Mouse (Mus musculus) cerebellum, adult 9-10 months (tissue): ENCODE measurements around the gene Krt20.

Experiments used
- DNase-seq: peaks from one replicate; pipeline ENCODE4 v3.0.0; 2022

Gene Krt20

GRCm38 (mm10) chr11:99406186-99406585, 31.8 kb downstream of the Krt20 start:
- DNase-seq, result no peak

GRCm38 (mm10) chr11:99399956-99400549, 37.9 kb downstream of the Krt20 start:
- no peak for DNase-seq

DNA sequence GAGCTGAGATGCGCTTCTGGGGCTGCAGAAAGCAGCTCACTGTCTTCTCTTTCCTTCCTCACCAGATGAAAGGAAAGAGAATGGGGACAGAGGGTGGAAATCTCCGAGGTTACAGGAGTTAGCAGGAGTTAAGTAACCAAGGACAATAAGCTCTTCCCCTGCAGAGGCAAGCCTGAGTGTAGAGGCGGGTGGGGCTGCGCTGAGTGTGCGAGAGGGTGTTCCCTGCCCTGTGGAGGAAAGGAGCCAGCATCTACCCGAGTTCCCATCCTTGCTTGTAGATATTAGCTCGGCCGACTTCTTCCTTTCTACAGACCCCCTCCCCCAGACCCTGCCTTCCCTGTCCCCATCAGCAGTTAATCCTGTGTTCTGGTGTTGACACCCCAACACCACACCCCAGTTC, 39.1 kb downstream of the Krt20 start:
- no peak for DNase-seq

GRCm38 (mm10) chr11:99398084-99398483, 39.9 kb downstream of the Krt20 start:
- no peak for DNase-seq

DNA sequence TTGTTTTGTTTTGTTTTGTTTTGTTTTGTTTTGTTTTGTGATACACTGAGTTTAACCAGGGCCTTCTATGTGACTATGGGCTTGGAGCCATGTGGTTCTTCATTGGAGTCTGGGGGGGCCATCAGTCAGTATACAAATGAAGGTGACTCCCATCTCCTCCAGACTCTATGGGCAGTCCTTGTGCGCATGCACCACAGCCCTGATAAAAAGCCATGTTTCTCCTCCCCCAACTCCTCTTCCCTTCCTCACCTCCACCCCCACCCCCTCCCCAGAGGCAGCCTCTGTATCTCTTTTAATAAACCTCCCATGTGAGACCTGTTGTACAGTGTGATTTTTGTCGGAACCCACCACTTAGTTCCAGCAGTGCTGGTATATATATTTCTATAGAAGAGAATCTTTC, 41.3 kb downstream of the Krt20 start:
- DNase-seq, result no peak

- DNase-seq, result no peak
Measured at GRCm38 (mm10) chr11:99396034-99396433, 41.9 kb downstream of the Krt20 start.

- DNase-seq, result no peak
Measured at GRCm38 (mm10) chr11:99392492-99392891, 45.5 kb downstream of the Krt20 start.

DNA sequence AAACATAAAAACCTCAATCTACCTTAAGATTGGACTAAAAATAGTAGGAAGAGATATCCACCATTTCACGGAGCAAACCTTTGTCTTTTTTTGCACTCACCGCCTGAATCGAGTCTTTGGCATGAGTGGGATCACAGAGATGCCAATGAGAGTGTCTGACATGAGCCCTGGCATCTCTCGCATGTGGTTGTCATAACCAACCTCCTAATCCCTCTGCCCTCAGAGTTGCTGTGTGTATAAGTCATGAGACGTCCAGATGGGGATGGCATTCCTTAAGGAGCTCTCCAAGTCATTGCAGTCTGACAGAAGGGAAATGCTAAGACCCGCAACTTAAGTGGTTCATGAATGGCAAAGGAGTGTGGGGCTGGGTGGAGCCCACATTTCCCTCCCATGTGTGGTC, 46.6 kb downstream of the Krt20 start:
- DNase-seq, result no peak

DNA sequence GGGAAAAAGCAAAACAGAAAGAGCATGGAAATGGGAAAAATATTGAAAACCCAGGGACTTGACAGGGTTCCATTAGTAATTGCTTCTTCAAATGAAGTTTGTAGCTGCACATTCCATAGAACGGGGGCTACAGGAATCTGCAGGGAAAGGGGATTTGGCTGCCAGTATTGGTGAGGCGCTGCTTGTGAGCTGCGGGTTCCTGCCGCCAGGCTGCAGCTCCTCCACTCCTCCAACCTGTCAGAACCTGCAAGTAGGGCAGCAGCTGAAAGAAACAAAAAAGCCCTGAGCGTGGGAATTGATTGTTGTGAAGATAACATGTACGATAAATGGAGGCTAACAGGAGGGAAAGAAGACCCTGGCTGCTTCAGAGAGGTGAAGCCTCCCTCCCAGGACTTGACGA, 47.1 kb downstream of the Krt20 start:
- DNase-seq, result no peak

- no peak for DNase-seq
Measured at GRCm38 (mm10) chr11:99389264-99389663, 48.7 kb downstream of the Krt20 start, which contains the start of gene Krt10. Krt10 (minus strand) TSS chr11:99389364.

- no peak for DNase-seq
Measured at GRCm38 (mm10) chr11:99388661-99389060, 49.3 kb downstream of the Krt20 start.

GRCm38 (mm10) chr11:99385813-99386721, 51.9 kb downstream of the Krt20 start:
- DNase-seq, result peak; percentile 89

GRCm38 (mm10) chr11:99379568-99379967, 58.4 kb downstream of the Krt20 start:
- DNase-seq, result peak; percentile 78
